ENCODE assay signal across 24 mouse cellular contexts in the genomic region with DNA sequence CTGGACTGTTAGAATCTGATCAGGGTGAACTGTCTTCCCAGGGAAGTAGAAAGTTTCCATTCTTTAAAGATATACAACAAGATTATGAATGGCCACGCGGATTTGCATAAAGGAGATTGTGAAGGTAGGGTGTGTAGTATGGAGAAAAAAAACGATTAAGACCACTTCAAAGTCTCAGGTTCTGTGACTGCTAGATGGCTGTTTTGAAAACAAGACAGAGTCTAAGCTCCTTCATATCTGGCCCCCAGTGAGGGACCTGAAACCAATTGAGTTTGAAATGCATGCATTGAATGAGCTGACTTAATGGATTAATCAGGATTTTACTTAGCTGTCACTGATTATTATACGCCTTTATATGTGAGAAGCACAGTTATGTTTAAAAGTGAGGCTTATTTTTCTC.
A peak's percentile ranks its signal among the peaks of the same experiment; 100 is the strongest.
DNase-seq lines count a peak whose midpoint lies in the region; ATAC-seq and TF ChIP-seq lines count a peak whose summit lies in the region.
"Had no signal": no experiment of that assay in that cellular context is flagged by ENCODE, and none has a peak within 500 bp of the region (broad histone marks: within the 10 kb centered on the region; RNA-seq: fewer than 3 reads in every experiment).

No protein-coding gene starts in this region.

- DNase-seq in midbrain, embryonic 11.5 days (ENCODE audit: low spot score, missing footprints) = no peak
- DNase-seq in midbrain, embryonic 10.5 days (ENCODE audit: low spot score) = no peak
- peak; percentile 47 for DNase-seq in brain, embryonic 14.5 days (ENCODE audit: low read depth)
- peak; percentile 35 for DNase-seq in midbrain, embryonic 14.5 days
- no peak for DNase-seq in adrenal gland, adult 2 months
- DNase-seq: adrenal gland, postnatal 10 days; adrenal gland, postnatal 25 days; B cell, adult 2 months; cerebellum, adult 11-12 months; cerebellum, adult 2 months; cerebellum, adult 9-10 months; cerebellum, postnatal 10 days; cerebellum, postnatal 25 days had no signal

- no peaks in the 10 kb centered on the region for H3K27me3 ChIP-seq in midbrain, embryonic 11.5 days (ENCODE audit: control insufficient read depth, insufficient read depth, low read length)
- no peaks in the 10 kb centered on the region for H3K27me3 ChIP-seq in midbrain, embryonic 10.5 days (ENCODE audit: low read depth, poor library complexity, severe bottlenecking)
- no peaks in the 10 kb centered on the region for H3K27me3 ChIP-seq in midbrain, embryonic 14.5 days (ENCODE audit: control insufficient read depth, insufficient read depth, low read length)
- no peaks in the 10 kb centered on the region for H3K27me3 ChIP-seq in midbrain, embryonic 16.5 days (ENCODE audit: control insufficient read depth, insufficient read depth, low read depth, low read length)
- no peaks in the 10 kb centered on the region for H3K27me3 ChIP-seq in kidney, embryonic 14.5 days (ENCODE audit: control insufficient read depth, insufficient read depth, low read length)
- H3K27me3 ChIP-seq: CH12.LX; embryonic facial prominence, embryonic 12.5 days; forebrain, embryonic 13.5 days; forebrain, embryonic 15.5 days had no signal

- no peak overlapping the region for H3K4me3 ChIP-seq in midbrain, embryonic 11.5 days (ENCODE audit: low read depth, low read length)
- no peak overlapping the region for H3K4me3 ChIP-seq in midbrain, embryonic 10.5 days
- no peak overlapping the region for H3K4me3 ChIP-seq in midbrain, embryonic 14.5 days (replicated peaks; ENCODE audit: low read depth, low read length)
- H3K4me3 ChIP-seq in midbrain, embryonic 16.5 days (ENCODE audit: low read depth, low read length) = no peak overlapping the region
- no peak overlapping the region for H3K4me3 ChIP-seq in kidney, embryonic 14.5 days (ENCODE audit: low read length)
- H3K4me3 ChIP-seq: embryonic facial prominence, embryonic 10.5 days; embryonic facial prominence, embryonic 12.5 days; forebrain, embryonic 13.5 days; forebrain, embryonic 15.5 days had no signal

- TF ChIP-seq POLR2A in brain, embryonic 14.5 days (IDR thresholded peaks at IDR 0.05; ENCODE audit: borderline replicate concordance, extremely low read depth, insufficient read depth, insufficient read length, poor library complexity, severe bottlenecking) = no peak

- no peak overlapping the region for H3K4me2 ChIP-seq in midbrain, embryonic 11.5 days
- no peak overlapping the region for H3K4me2 ChIP-seq in midbrain, embryonic 14.5 days (ENCODE audit: low read length)
- H3K4me2 ChIP-seq in midbrain, embryonic 16.5 days (ENCODE audit: low read length) = no peak overlapping the region
- H3K4me2 ChIP-seq in kidney, embryonic 14.5 days (replicated peaks; ENCODE audit: low read depth, low read length) = no peak overlapping the region
- H3K4me2 ChIP-seq: embryonic facial prominence, embryonic 12.5 days; forebrain, embryonic 13.5 days; forebrain, embryonic 15.5 days had no signal

- WGBS in midbrain, embryonic 11.5 days = 38% methylated on average over 4 of the region's 4 CpGs
- 52% methylated on average over 4 of the region's 4 CpGs for WGBS in midbrain, embryonic 10.5 days
- WGBS in midbrain, embryonic 14.5 days = 28% methylated on average over 4 of the region's 4 CpGs
- 35% methylated on average over 4 of the region's 4 CpGs for WGBS in midbrain, embryonic 16.5 days
- 85% methylated on average over 4 of the region's 4 CpGs for WGBS in kidney, embryonic 14.5 days

- H3K4me1 ChIP-seq in midbrain, embryonic 11.5 days (ENCODE audit: control insufficient read depth, insufficient read depth, low read length) = peaks cover 43% of the 10 kb centered on the region
- peaks cover 73% of the 10 kb centered on the region for H3K4me1 ChIP-seq in midbrain, embryonic 10.5 days
- H3K4me1 ChIP-seq in midbrain, embryonic 14.5 days (ENCODE audit: control insufficient read depth, insufficient read depth, low read length) = peaks cover 47% of the 10 kb centered on the region
- peaks cover 22% of the 10 kb centered on the region for H3K4me1 ChIP-seq in midbrain, embryonic 16.5 days (ENCODE audit: control insufficient read depth, insufficient read depth, low read length)
- no peaks in the 10 kb centered on the region for H3K4me1 ChIP-seq in kidney, embryonic 14.5 days (ENCODE audit: control insufficient read depth, insufficient read depth, low read length)
- H3K4me1 ChIP-seq: embryonic facial prominence, embryonic 12.5 days had no signal

- no peak for TF ChIP-seq CTCF in brain, embryonic 14.5 days (IDR thresholded peaks at IDR 0.05; ENCODE audit: borderline replicate concordance, extremely low read depth, insufficient read depth, insufficient read length)

- ATAC-seq in midbrain, embryonic 11.5 days (ENCODE audit: low FRiP score) = peak; percentile 82
- ATAC-seq in midbrain, embryonic 14.5 days (ENCODE audit: low FRiP score, low TSS enrichment) = peak; percentile 68; the same call in 1 of the 2 replicates
- ATAC-seq in midbrain, embryonic 16.5 days = 0 out of 2 replicates have a peak, but pooled peaks have one; percentile 36
- no peak for ATAC-seq in kidney, embryonic 14.5 days (ENCODE audit: low FRiP score, low TSS enrichment)
- ATAC-seq: activated CD4-positive, CD25-positive, alpha-beta regulatory T cell, adult 4 months; CD4-positive, CD25-positive, alpha-beta regulatory T cell, adult 4 months; forebrain, embryonic 13.5 days; forebrain, embryonic 15.5 days; Patski had no signal

- H3K27ac ChIP-seq in midbrain, embryonic 11.5 days (ENCODE audit: low read depth, low read length) = no peak overlapping the region; the same call in 1 of the 2 replicates
- H3K27ac ChIP-seq in midbrain, embryonic 10.5 days (replicated peaks) = no peak overlapping the region; the same call in 1 of the 2 replicates
- no peak overlapping the region for H3K27ac ChIP-seq in midbrain, embryonic 14.5 days (replicated peaks; ENCODE audit: low read depth, low read length)
- 0 out of 2 replicates have a peak overlapping the region, but pooled peaks have one; percentile 17 for H3K27ac ChIP-seq in midbrain, embryonic 16.5 days (ENCODE audit: low read length)
- H3K27ac ChIP-seq in kidney, embryonic 14.5 days (ENCODE audit: low read depth, low read length) = no peak overlapping the region
- H3K27ac ChIP-seq: embryonic facial prominence, embryonic 10.5 days; embryonic facial prominence, embryonic 12.5 days; forebrain, embryonic 13.5 days; forebrain, embryonic 15.5 days had no signal

- no peak overlapping the region for H3K9ac ChIP-seq in midbrain, embryonic 11.5 days (ENCODE audit: low read length)
- no peak overlapping the region for H3K9ac ChIP-seq in midbrain, embryonic 14.5 days (replicated peaks; ENCODE audit: low read length)
- no peak overlapping the region for H3K9ac ChIP-seq in midbrain, embryonic 16.5 days (ENCODE audit: low read depth, low read length)
- H3K9ac ChIP-seq in kidney, embryonic 14.5 days (ENCODE audit: low read depth, low read length) = no peak overlapping the region
- H3K9ac ChIP-seq: embryonic facial prominence, embryonic 12.5 days; forebrain, embryonic 13.5 days; forebrain, embryonic 15.5 days had no signal

- no peaks in the 10 kb centered on the region for H3K36me3 ChIP-seq in midbrain, embryonic 11.5 days (ENCODE audit: control insufficient read depth, insufficient read depth, low read length)
- no peaks in the 10 kb centered on the region for H3K36me3 ChIP-seq in midbrain, embryonic 10.5 days
- H3K36me3 ChIP-seq in midbrain, embryonic 14.5 days (ENCODE audit: control insufficient read depth, insufficient read depth, low read length) = no peaks in the 10 kb centered on the region
- no peaks in the 10 kb centered on the region for H3K36me3 ChIP-seq in midbrain, embryonic 16.5 days (ENCODE audit: control insufficient read depth, insufficient read depth, low read length)
- H3K36me3 ChIP-seq in kidney, embryonic 14.5 days (ENCODE audit: control insufficient read depth, insufficient read depth, low read length) = no peaks in the 10 kb centered on the region
- H3K36me3 ChIP-seq: embryonic facial prominence, embryonic 10.5 days; embryonic facial prominence, embryonic 12.5 days; forebrain, embryonic 15.5 days; G1E had no signal

- H3K9me3 ChIP-seq in midbrain, embryonic 11.5 days (ENCODE audit: control insufficient read depth, low read length) = no peaks in the 10 kb centered on the region
- H3K9me3 ChIP-seq in midbrain, embryonic 10.5 days (replicated peaks) = no peaks in the 10 kb centered on the region
- no peaks in the 10 kb centered on the region for H3K9me3 ChIP-seq in midbrain, embryonic 14.5 days (ENCODE audit: control insufficient read depth, low read length)
- no peaks in the 10 kb centered on the region for H3K9me3 ChIP-seq in midbrain, embryonic 16.5 days (replicated peaks; ENCODE audit: control insufficient read depth, low read length, poor library complexity, severe bottlenecking)
- no peaks in the 10 kb centered on the region for H3K9me3 ChIP-seq in kidney, embryonic 14.5 days (ENCODE audit: control insufficient read depth, low read length)
- H3K9me3 ChIP-seq: embryonic facial prominence, embryonic 10.5 days; embryonic facial prominence, embryonic 12.5 days; forebrain, embryonic 13.5 days; forebrain, embryonic 15.5 days; G1E had no signal

Comparison
In these comparisons a context has a peak if more than half of its experiments do, and no peak if none do; other contexts are left out.
1. DNase-seq: peak in brain, embryonic 14.5 days (single experiment) and midbrain, embryonic 14.5 days (single experiment); none in midbrain, embryonic 11.5 days (single experiment), midbrain, embryonic 10.5 days (single experiment) and adrenal gland, adult 2 months (single experiment).